Mouse (Mus musculus) retina, embryonic 14.5 days (tissue): Measurements from ENCODE around the gene Calhm2.
A peak's percentile ranks its signal among the peaks of the same experiment; 100 is the strongest.
"Not testable (repeated sequence)": the region's sequence is repeated elsewhere in the genome, so short reads cannot be mapped to it uniquely, and the experiment has no call there.

Source experiments
- DNase-seq: peaks from one replicate; pipeline ENCODE4 v3.0.0-alpha.2; 2015; ENCODE audit warnings: low spot score

Gene Calhm2

GRCm38 (mm10) chr19:47151332-47152061 is 13.4 kb upstream of the Calhm2 start:
- peak; percentile 39 for DNase-seq

- no peak for DNase-seq
Measured at GRCm38 (mm10) chr19:47149854-47150253, 11.8 kb upstream of the Calhm2 start.

- DNase-seq = no peak
Measured at GRCm38 (mm10) chr19:47148267-47148847, 10.3 kb upstream of the Calhm2 start.

- DNase-seq = no peak
Measured at GRCm38 (mm10) chr19:47144154-47144553, 6.1 kb upstream of the Calhm2 start, which contains the start of gene Calhm1. Calhm1 (minus strand) TSS chr19:47144254.

GRCm38 (mm10) chr19:47142438-47142837 is 4.3 kb upstream of the Calhm2 start:
- no peak for DNase-seq

- not testable (repeated sequence) for DNase-seq
Measured at GRCm38 (mm10) chr19:47139611-47140010, 1.5 kb upstream of the Calhm2 start.

GRCm38 (mm10) chr19:47137051-47137581 is 978 bp downstream of the Calhm2 start:
- peak; percentile 37 for DNase-seq

- no peak for DNase-seq
Measured at GRCm38 (mm10) chr19:47136170-47136569, 1.9 kb downstream of the Calhm2 start.

- DNase-seq = no peak
Measured at GRCm38 (mm10) chr19:47135568-47135967, 2.5 kb downstream of the Calhm2 start.

- no peak for DNase-seq
Measured at GRCm38 (mm10) chr19:47133161-47133560, 4.9 kb downstream of the Calhm2 start.

- DNase-seq = no peak
Measured at GRCm38 (mm10) chr19:47130551-47131125, 7.5 kb downstream of the Calhm2 start.

GRCm38 (mm10) chr19:47128835-47129234 is 9.3 kb downstream of the Calhm2 start:
- no peak for DNase-seq

- DNase-seq = no peak
Measured at GRCm38 (mm10) chr19:47128164-47128563, 9.9 kb downstream of the Calhm2 start.

- DNase-seq = peak; percentile 70
Measured at GRCm38 (mm10) chr19:47122802-47123201, 15.3 kb downstream of the Calhm2 start.

GRCm38 (mm10) chr19:47121054-47121453 is 17.0 kb downstream of the Calhm2 start:
- peak; percentile 81 for DNase-seq

GRCm38 (mm10) chr19:47118634-47119033 is 19.5 kb downstream of the Calhm2 start:
- DNase-seq = no peak

- DNase-seq = no peak
Measured at GRCm38 (mm10) chr19:47104641-47105271, 33.3 kb downstream of the Calhm2 start.

GRCm38 (mm10) chr19:47101080-47101479 is 37.0 kb downstream of the Calhm2 start:
- DNase-seq = no peak

- peak; percentile 98 for DNase-seq
Measured at GRCm38 (mm10) chr19:47090550-47091156, 47.4 kb downstream of the Calhm2 start, which contains the start of the genes Usmg5 and Pdcd11. Usmg5 (minus strand) TSS chr19:47090647. Pdcd11 (plus strand) TSS chr19:47090768.

GRCm38 (mm10) chr19:47089718-47090525 is 48.2 kb downstream of the Calhm2 start:
- no peak for DNase-seq

- no peak for DNase-seq
Measured at GRCm38 (mm10) chr19:47088226-47088625, 49.9 kb downstream of the Calhm2 start.
